Mouse (Mus musculus) lung, embryonic 15.5 days (tissue): ENCODE measurements around the gene Rbm8a. TPM values are rescaled to one million over a fixed set of nuclear protein-coding genes. Genes with fewer than 3 reads are reported as not detected.
A peak's percentile ranks its signal among the peaks of the same experiment; 100 is the strongest.
"Not testable (repeated sequence)": the region's sequence is repeated elsewhere in the genome, so short reads cannot be mapped to it uniquely, and the experiment has no call there.

ENCODE experiments used
- ATAC-seq: fragments of 200-750 bp; cut with Nextera tagmentation; 2 replicates; pipeline ENCODE4 v1.8.0; 2017; ENCODE audit warnings: moderate number of reproducible peaks, borderline replicate concordance; ENCODE audit not compliant: low FRiP score, low TSS enrichment; ENCODE audit errors: extremely low read depth
- H3K27ac ChIP-seq: fragments of 300-500 bp; sonication (generic); 2 replicates; pipeline ENCODE4 v1.5.1; 2015; ENCODE audit warnings: moderate library complexity, mild to moderate bottlenecking, inconsistent platforms
- H3K27me3 ChIP-seq: fragments of 300-500 bp; sonication (generic); 2 replicates; pipeline ENCODE4 v1.6.1; 2015; ENCODE audit warnings: inconsistent platforms
- H3K36me3 ChIP-seq: fragments of 300-500 bp; sonication (generic); 2 replicates; pipeline ENCODE4 v1.6.1; 2015; ENCODE audit warnings: inconsistent platforms
- H3K4me1 ChIP-seq: fragments of 300-500 bp; sonication (generic); 2 replicates; pipeline ENCODE4 v1.6.1; 2015; ENCODE audit warnings: inconsistent platforms
- H3K4me2 ChIP-seq: fragments of 300-500 bp; sonication (generic); 2 replicates; pipeline ENCODE4 v1.6.1; 2015; ENCODE audit warnings: inconsistent platforms, mild to moderate bottlenecking, moderate library complexity
- H3K4me3 ChIP-seq: fragments of 300-500 bp; sonication (generic); 2 replicates; pipeline ENCODE4 v1.5.1; 2015; ENCODE audit warnings: mild to moderate bottlenecking, inconsistent platforms
- H3K9ac ChIP-seq: fragments of 300-500 bp; sonication (generic); 2 replicates; pipeline ENCODE4 v1.6.1; 2015; ENCODE audit warnings: inconsistent platforms
- H3K9me3 ChIP-seq: fragments of 300-500 bp; sonication (generic); 2 replicates; pipeline ENCODE4 v1.6.1; 2016; ENCODE audit warnings: inconsistent platforms
- WGBS: fragments of 180-500 bp; shearing (Covaris S2); methylation state at CpG from one replicate; pipeline ENCODE4 v1.1.7; 2015; 5-methylcytosine and 5-hydroxymethylcytosine counted together
- polyA plus RNA-seq: library from polyadenylated mRNA; unstranded; fragments of >200 nt; fragmentation: Nextera tagmentation; extraction: Ambion mirVana; gene quantifications from 2 replicates; pipeline ENCODE4 v1.2.1, GENCODE M21; 2015

The Rbm8a gene
- polyA plus RNA-seq, 1 experiment from 2014 or later: 127 TPM

- Histone ChIP-seq H3K9me3 (no peaks in the 10 kb centered on the region), H3K27me3 (peaks cover 44% of the 10 kb centered on the region), H3K9ac (peak overlapping the region; percentile 50), H3K4me3 (peak overlapping the region; percentile 46), H3K36me3 (no peaks in the 10 kb centered on the region), H3K27ac (peak overlapping the region; percentile 70), H3K4me1 (peaks cover 44% of the 10 kb centered on the region), H3K4me2 (peak overlapping the region; percentile 96)
- under 1% methylated on average over 40 of the region's 40 CpGs for WGBS
- ATAC-seq: no peak
These were observed 32.3 kb upstream of the Rbm8a start for GRCm38 (mm10) chr3:96597435-96597891.

GRCm38 (mm10) chr3:96598156-96599068, 31.3 kb upstream of the Rbm8a start:
- Histone ChIP-seq H3K27ac (peak overlapping the region; percentile 70), H3K4me2 (peak overlapping the region; percentile 96), H3K9ac (peak overlapping the region; percentile 50), H3K4me1 (peaks cover 44% of the 10 kb centered on the region), H3K36me3 (no peaks in the 10 kb centered on the region), H3K9me3 (no peaks in the 10 kb centered on the region), H3K27me3 (peaks cover 44% of the 10 kb centered on the region), H3K4me3 (peak overlapping the region; percentile 46)
- 3% methylated on average over 54 of the region's 54 CpGs for WGBS
- ATAC-seq: peak; percentile 5; the same call in 1 of the 2 replicates

GRCm38 (mm10) chr3:96599069-96599393, 30.7 kb upstream of the Rbm8a start:
- Histone ChIP-seq H3K9ac (no peak overlapping the region), H3K27ac (no peak overlapping the region), H3K4me3 (peak overlapping the region; percentile 46; the same call in 1 of the 2 replicates), H3K9me3 (no peaks in the 10 kb centered on the region), H3K27me3 (peaks cover 44% of the 10 kb centered on the region), H3K4me1 (peaks cover 47% of the 10 kb centered on the region), H3K36me3 (no peaks in the 10 kb centered on the region), H3K4me2 (peak overlapping the region; percentile 96)
- no peak for ATAC-seq
- 52% methylated on average over 8 of the region's 8 CpGs for WGBS

GRCm38 (mm10) chr3:96599411-96599810, 30.3 kb upstream of the Rbm8a start:
- Histone ChIP-seq H3K27me3 (peaks cover 44% of the 10 kb centered on the region), H3K4me1 (peaks cover 47% of the 10 kb centered on the region), H3K27ac (no peak overlapping the region), H3K36me3 (no peaks in the 10 kb centered on the region), H3K9ac (no peak overlapping the region), H3K9me3 (no peaks in the 10 kb centered on the region), H3K4me2 (no peak overlapping the region), H3K4me3 (no peak overlapping the region)
- 74% methylated on average over 3 of the region's 3 CpGs for WGBS
- no peak for ATAC-seq

GRCm38 (mm10) chr3:96600639-96601250, 29.0 kb upstream of the Rbm8a start, which contains the start of gene Lix1l:
Gene Lix1l (plus strand): TSS chr3:96601149.
- peak within 1 kb of the TSS; percentile 99 for H3K27ac ChIP-seq
- peak within 1 kb of the TSS; percentile 74 for H3K9ac ChIP-seq
- 2% methylated on average over 27 of the region's 27 CpGs for WGBS
- peaks cover 35% of the 10 kb centered on the region for H3K27me3 ChIP-seq
- no peaks in the 10 kb centered on the region for H3K36me3 ChIP-seq
- H3K4me2 ChIP-seq: peak within 1 kb of the TSS; percentile 74
- no peaks in the 10 kb centered on the region for H3K9me3 ChIP-seq
- ATAC-seq: peak; percentile 93
- peaks cover 44% of the 10 kb centered on the region for H3K4me1 ChIP-seq
- peak within 1 kb of the TSS; percentile 69 for H3K4me3 ChIP-seq

- peak overlapping the region; percentile 99 for H3K27ac ChIP-seq
These were observed 28.4 kb upstream of the Rbm8a start for GRCm38 (mm10) chr3:96601251-96601787.

GRCm38 (mm10) chr3:96601941-96602703, 27.6 kb upstream of the Rbm8a start:
- peak overlapping the region; percentile 74 for H3K9ac ChIP-seq
- 24% methylated on average over 10 of the region's 10 CpGs for WGBS
- no peak for ATAC-seq

More at GRCm38 (mm10) chr3:96601251-96601787, 28.4 kb upstream of the Rbm8a start:
- Histone ChIP-seq H3K36me3 (no peaks in the 10 kb centered on the region), H3K4me1 (peaks cover 38% of the 10 kb centered on the region), H3K27me3 (peaks cover 29% of the 10 kb centered on the region), H3K9ac (peak overlapping the region; percentile 74), H3K9me3 (no peaks in the 10 kb centered on the region), H3K4me3 (peak overlapping the region; percentile 69), H3K4me2 (peak overlapping the region; percentile 74)
- WGBS: 2% methylated on average over 16 of the region's 40 CpGs
- ATAC-seq: peak; percentile 72

GRCm38 (mm10) chr3:96602704-96603084, 27.0 kb upstream of the Rbm8a start:
- 14% methylated on average over 5 of the region's 5 CpGs for WGBS
- peaks cover 25% of the 10 kb centered on the region for H3K4me1 ChIP-seq
- H3K9ac ChIP-seq: peak overlapping the region; percentile 74
- H3K9me3 ChIP-seq: no peaks in the 10 kb centered on the region
- no peaks in the 10 kb centered on the region for H3K36me3 ChIP-seq
- H3K4me2 ChIP-seq: peak overlapping the region; percentile 74
- no peak for ATAC-seq
- H3K4me3 ChIP-seq: peak overlapping the region; percentile 69
- H3K27ac ChIP-seq: peak overlapping the region; percentile 99
- H3K27me3 ChIP-seq: peaks cover 15% of the 10 kb centered on the region

More at GRCm38 (mm10) chr3:96601941-96602703, 27.6 kb upstream of the Rbm8a start:
- Histone ChIP-seq H3K4me3 (peak overlapping the region; percentile 69), H3K4me1 (peaks cover 30% of the 10 kb centered on the region), H3K9me3 (no peaks in the 10 kb centered on the region), H3K36me3 (no peaks in the 10 kb centered on the region), H3K27me3 (peaks cover 21% of the 10 kb centered on the region), H3K4me2 (peak overlapping the region; percentile 74), H3K27ac (peak overlapping the region; percentile 99)

- WGBS: 52% methylated on average over 5 of the region's 5 CpGs
- Histone ChIP-seq H3K9ac (no peak overlapping the region), H3K4me1 (peaks cover 19% of the 10 kb centered on the region), H3K27ac (peak overlapping the region; percentile 99; the same call in 1 of the 2 replicates), H3K4me3 (peak overlapping the region; percentile 69), H3K9me3 (no peaks in the 10 kb centered on the region), H3K4me2 (peak overlapping the region; percentile 74), H3K36me3 (no peaks in the 10 kb centered on the region), H3K27me3 (peaks cover 10% of the 10 kb centered on the region; the same call in 1 of the 2 replicates)
- ATAC-seq: no peak
These were observed 26.4 kb upstream of the Rbm8a start for GRCm38 (mm10) chr3:96603311-96603710.

- not testable (repeated sequence) for H3K4me2 ChIP-seq, H3K9ac ChIP-seq, H3K27ac ChIP-seq, H3K36me3 ChIP-seq, ATAC-seq, H3K4me3 ChIP-seq, H3K9me3 ChIP-seq, H3K27me3 ChIP-seq
- peaks cover 12% of the 10 kb centered on the region for H3K4me1 ChIP-seq
- WGBS: 90% methylated on average over 4 of the region's 4 CpGs
These were observed 23.7 kb upstream of the Rbm8a start for GRCm38 (mm10) chr3:96606007-96606406.

GRCm38 (mm10) chr3:96606618-96607017, 23.1 kb upstream of the Rbm8a start:
- WGBS: 80% methylated on average over 4 of the region's 4 CpGs
- Histone ChIP-seq H3K9me3 (no peaks in the 10 kb centered on the region), H3K4me3 (no peak overlapping the region), H3K4me1 (peaks cover 12% of the 10 kb centered on the region), H3K9ac (no peak overlapping the region), H3K27ac (no peak overlapping the region), H3K27me3 (no peaks in the 10 kb centered on the region), H3K4me2 (no peak overlapping the region), H3K36me3 (no peaks in the 10 kb centered on the region)
- no peak for ATAC-seq
